Mouse (Mus musculus) testis, adult 2 months (tissue): ENCODE results near the gene Egr4.

Experiments used
- CTCF ChIP-seq: fragments of 200-500 bp; IDR thresholded peaks from 2 replicates; pipeline ENCODE4 v1.5.1; 2012; ENCODE audit warnings: low read depth, mild to moderate bottlenecking, inconsistent platforms, low read length, moderate library complexity; ENCODE audit not compliant: control insufficient read depth, insufficient read depth, insufficient replicate concordance
- POLR2A ChIP-seq: fragments of 200-500 bp; IDR thresholded peaks from 2 replicates; pipeline ENCODE4 v1.6.1; 2012; ENCODE audit warnings: low read depth, mild to moderate bottlenecking, inconsistent platforms, low read length, moderate library complexity; ENCODE audit not compliant: control insufficient read depth

- TF ChIP-seq POLR2A (no peak), CTCF (no peak)
These were observed at the start of gene Egr4 for GRCm38 (mm10) chr6:85513531-85513910.
